Mouse (Mus musculus): ENCODE measurements around the gene Hspb9.
A peak's percentile ranks its signal among the peaks of the same experiment; 100 is the strongest.

The Hspb9 gene

GRCm38 (mm10) chr11:100713735-100714533, at the start of gene Hspb9:
TSS of gene Hspb9 (plus strand) at chr11:100713850.
- DNase-seq, result peak; percentile 35

- DNase-seq, result no peak
Measured at GRCm38 (mm10) chr11:100671049-100671448, 42.6 kb upstream of the Hspb9 start.

GRCm38 (mm10) chr11:100671956-100672355, 41.7 kb upstream of the Hspb9 start:
- no peak for DNase-seq

GRCm38 (mm10) chr11:100673169-100673568, 40.5 kb upstream of the Hspb9 start:
- DNase-seq, result no peak

- no peak for DNase-seq
Measured at GRCm38 (mm10) chr11:100677810-100678209, 35.8 kb upstream of the Hspb9 start.

- DNase-seq, result no peak
Measured at GRCm38 (mm10) chr11:100681826-100682225, 31.8 kb upstream of the Hspb9 start.

- DNase-seq, result no peak
Measured at GRCm38 (mm10) chr11:100682526-100682925, 31.1 kb upstream of the Hspb9 start.

GRCm38 (mm10) chr11:100684084-100684483, 29.6 kb upstream of the Hspb9 start:
- no peak for DNase-seq

GRCm38 (mm10) chr11:100685371-100685770, 28.3 kb upstream of the Hspb9 start:
- DNase-seq, result no peak

GRCm38 (mm10) chr11:100687265-100687664, 26.4 kb upstream of the Hspb9 start:
- no peak for DNase-seq

GRCm38 (mm10) chr11:100688443-100688842, 25.2 kb upstream of the Hspb9 start:
- no peak for DNase-seq

GRCm38 (mm10) chr11:100690389-100690788, 23.3 kb upstream of the Hspb9 start:
- DNase-seq, result no peak

GRCm38 (mm10) chr11:100692164-100692616, 21.5 kb upstream of the Hspb9 start, which contains the start of gene Zfp385c:
TSS of gene Zfp385c (minus strand) at chr11:100692455.
- DNase-seq, result no peak

GRCm38 (mm10) chr11:100693154-100693553, 20.5 kb upstream of the Hspb9 start:
- DNase-seq, result no peak

- no peak for DNase-seq
Measured at GRCm38 (mm10) chr11:100694926-100695325, 18.7 kb upstream of the Hspb9 start.

GRCm38 (mm10) chr11:100697921-100698320, 15.7 kb upstream of the Hspb9 start:
- DNase-seq, result no peak

GRCm38 (mm10) chr11:100700710-100701109, 12.9 kb upstream of the Hspb9 start:
- no peak for DNase-seq

- DNase-seq, result no peak
Measured at GRCm38 (mm10) chr11:100701301-100701700, 12.3 kb upstream of the Hspb9 start.

- DNase-seq, result peak; percentile 41
Measured at GRCm38 (mm10) chr11:100702081-100702851, 11.4 kb upstream of the Hspb9 start.

GRCm38 (mm10) chr11:100702906-100703305, 10.7 kb upstream of the Hspb9 start:
- no peak for DNase-seq

- no peak for DNase-seq
Measured at GRCm38 (mm10) chr11:100703366-100703765, 10.3 kb upstream of the Hspb9 start.

- DNase-seq, result no peak
Measured at GRCm38 (mm10) chr11:100703851-100704531, 9.7 kb upstream of the Hspb9 start, which contains the start of gene Dhx58. TSS of gene Dhx58 (minus strand) at chr11:100704271.

- DNase-seq, result no peak
Measured at GRCm38 (mm10) chr11:100705095-100705747, 8.4 kb upstream of the Hspb9 start.

Measured in cerebellum, adult 11-12 months (tissue).